Mouse (Mus musculus) lung, adult 18-20 months (tissue): ENCODE data around the gene Slc4a10.

Experiments used
- DNase-seq, 2 experiments: peaks; one replicate each; pipeline ENCODE4 v3.0.0; 2022; ENCODE audit warnings: mixed read lengths in 2 of 2

The Slc4a10 gene

DNA sequence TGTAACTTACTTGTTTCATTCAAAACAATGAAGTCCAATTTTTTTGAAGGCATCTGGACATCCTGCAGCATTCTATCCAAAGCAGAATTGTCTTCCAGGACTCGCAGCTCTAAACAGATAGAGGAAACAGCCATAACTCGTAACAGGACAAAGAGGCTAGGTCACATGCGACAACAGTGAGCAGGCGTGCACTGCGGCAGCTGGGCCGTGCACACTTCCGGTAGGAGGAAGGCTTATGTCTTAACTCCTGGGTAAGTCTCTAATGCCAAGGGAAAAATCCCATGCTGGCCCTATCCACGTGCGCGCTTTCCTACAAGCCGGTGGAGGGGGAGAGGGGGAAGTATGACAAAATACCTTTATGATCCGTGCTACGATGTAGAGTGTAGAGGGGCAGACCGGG lies 310.3 kb downstream of the Slc4a10 start:
- no peak for DNase-seq

DNA sequence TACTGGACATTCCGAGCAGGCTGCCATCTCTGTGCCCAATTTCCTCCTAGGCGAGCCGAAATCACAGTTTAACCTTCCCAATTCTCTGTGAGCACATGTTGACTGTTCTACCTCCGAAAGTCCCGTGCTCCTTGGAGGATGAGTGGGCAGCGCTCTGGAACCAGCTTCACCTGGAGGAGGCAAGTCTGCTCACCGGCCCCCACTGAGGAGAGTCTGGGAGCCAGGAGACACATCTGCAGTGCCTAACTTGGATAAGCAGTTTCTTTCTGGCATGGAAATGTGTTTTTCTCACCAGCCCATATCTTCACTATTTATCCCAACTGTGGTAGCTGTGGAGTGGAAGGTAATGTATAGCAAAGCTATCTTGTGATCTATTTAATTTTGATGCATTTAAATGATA lies 311.0 kb downstream of the Slc4a10 start:
- no peak for DNase-seq

DNA sequence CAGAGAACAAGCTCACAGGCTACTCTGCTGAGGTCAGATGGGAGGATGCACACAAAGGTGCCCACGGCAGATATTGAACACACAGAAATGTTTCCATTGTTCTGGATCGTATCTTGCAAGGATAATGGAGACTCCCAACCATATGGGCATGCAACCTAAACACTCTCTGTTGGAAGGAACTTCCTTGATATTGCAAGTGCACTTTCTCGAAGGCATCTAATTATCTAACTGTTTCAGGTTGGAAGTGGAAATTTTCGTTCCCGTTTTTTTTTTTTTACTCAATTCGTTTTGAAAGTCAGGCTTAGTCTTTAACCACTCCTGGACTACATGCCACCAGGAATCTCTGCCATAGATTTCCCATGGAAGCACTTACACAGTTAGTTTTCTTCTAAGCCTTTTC lies 314.6 kb downstream of the Slc4a10 start:
- DNase-seq = no peak

DNA sequence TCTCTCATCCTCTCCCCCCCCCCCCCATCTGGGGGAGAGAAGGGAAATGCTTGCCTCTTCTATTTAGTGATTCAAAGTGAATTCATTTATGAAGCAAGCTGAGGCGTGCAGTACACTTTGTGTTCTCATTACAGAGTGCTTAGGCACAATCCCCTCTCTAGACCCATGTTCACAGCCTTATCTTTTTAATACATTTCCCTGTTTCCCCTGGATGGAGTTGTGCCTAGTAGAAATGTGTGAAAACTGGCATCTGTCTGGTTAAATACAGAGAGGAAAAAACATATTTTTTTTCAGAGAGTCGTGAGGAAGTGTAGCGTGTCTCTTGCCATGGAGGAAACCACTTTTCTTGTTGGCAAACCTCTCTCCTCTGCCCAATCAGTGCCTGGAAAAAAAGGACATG lies 315.3 kb downstream of the Slc4a10 start:
- no peak for DNase-seq

DNA sequence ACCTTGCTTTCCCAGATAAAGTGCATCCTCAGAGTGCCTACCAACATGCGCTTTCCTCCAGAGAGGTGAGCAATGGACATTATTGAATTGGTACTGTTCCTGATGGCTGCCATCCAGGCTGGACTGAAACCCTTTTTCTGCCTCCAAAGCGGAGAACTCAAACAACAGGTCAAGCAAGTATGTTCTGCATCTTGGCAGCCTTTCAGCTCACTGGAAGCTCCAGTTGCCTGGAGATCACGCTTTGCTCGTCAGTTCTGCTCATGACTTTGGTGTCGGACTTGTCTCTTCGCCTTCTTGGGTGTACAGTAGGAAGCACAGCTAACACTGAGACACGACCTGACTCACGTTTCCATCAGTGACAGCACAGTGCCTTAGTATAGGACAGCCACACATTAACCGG lies 315.9 kb downstream of the Slc4a10 start:
- DNase-seq = peak; percentile 19 to 47

DNA sequence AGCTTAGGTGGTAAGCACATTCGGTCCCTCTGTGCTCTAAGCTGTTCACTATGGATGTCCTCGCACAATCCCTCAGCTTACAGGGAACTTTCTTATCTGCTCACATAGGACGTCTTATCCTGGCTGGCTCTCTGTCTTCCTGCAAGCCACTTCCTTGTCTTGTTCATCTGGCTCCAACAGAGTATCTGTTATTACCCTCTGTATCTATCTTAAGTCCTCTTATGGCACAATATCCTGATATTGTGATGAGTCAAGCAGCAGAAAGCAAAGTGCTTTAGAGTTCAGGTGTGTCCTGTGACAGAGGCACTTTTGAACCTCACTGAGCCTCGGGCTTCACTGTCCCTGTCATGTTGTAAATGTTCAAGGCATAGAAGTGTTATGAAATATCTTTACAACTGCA lies 317.3 kb downstream of the Slc4a10 start:
- no peak for DNase-seq

DNA sequence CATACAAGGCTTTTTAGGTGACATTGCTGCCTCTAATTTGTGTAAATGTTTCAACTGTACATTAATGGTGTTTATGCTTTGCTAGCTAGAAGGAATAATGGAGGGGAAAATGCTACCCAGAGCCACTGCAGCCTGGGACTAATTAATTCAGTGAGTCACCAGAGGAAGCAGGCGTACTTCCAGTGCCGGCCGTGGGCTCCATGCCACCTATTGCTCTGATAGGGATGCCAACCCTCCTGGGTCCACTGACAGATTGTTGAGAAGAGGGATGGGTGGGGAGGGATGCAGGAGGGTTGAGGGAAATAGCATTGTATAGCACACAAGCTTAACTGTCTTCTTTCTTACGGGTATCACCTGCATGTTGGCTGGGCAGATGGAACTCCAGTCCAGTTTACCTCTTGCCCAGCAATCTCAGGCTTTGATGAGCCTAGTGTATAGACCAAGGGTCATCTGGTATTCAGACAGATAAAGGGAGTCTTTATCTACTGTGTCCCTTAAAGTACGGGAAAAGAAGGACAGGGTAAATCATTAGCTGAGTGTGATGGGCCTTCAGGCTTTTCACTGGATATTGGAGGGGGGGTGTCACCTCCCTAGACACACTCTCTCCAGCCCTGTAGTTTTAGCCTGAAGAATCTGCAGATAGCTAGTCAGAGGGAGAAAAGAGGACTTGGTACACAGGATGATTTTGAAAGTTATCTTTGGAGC lies 322.2 kb downstream of the Slc4a10 start:
- DNase-seq = no peak

DNA sequence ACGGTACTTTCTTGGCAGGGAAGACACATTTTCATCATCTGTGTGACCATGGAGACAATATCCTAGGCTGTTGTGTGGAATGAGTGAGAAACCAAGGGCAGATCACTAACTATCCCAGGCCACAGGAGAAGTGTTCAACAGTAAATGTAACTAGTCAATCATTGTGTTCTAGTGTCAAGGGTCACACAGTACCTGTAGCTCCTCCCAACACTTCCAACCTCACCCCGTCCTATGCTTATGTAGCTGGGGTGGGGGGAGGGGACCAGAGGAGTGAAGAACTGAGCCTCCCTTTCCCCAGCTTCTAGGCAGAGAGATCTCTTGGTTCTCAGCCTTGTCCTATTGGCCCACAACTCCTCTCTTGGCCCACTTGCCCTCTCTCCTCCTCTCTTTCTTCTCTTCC lies 323.8 kb downstream of the Slc4a10 start:
- DNase-seq = no peak

DNA sequence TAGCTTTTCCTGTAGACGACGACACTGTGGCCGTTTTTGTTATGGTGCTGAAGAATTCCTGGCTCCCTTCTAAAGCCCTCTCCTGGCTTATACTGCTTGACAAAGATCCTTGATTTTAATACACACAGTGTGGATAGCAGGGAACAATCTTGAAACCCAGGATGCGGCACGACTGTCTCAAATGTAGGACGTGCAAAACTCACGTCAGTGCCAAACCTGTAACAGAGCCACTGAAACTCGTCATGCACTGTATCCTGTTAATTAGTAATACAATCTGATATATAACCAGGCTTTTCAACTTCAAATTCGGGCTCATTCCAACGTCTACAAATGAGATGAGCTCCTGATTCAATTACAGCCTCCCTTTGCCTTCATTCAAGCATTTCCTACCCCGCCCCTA lies 327.4 kb downstream of the Slc4a10 start:
- no peak for DNase-seq
